Mouse (Mus musculus) C2C12 (cell line): ENCODE data around the gene Smtn. TPM values are rescaled to one million over a fixed set of nuclear protein-coding genes. Genes with fewer than 3 reads are reported as not detected.

Experiments used
- H3K27me3 ChIP-seq: one replicate; pipeline ENCODE4 v1.6.1; 2011; ENCODE audit not compliant: control insufficient read depth, insufficient read depth, insufficient read length
- H3K36me3 ChIP-seq: one replicate; pipeline ENCODE4 v1.6.1; 2011; ENCODE audit not compliant: control insufficient read depth, insufficient read depth
- H3K4me3 ChIP-seq: one replicate; pipeline ENCODE4 v1.5.1; 2011; ENCODE audit warnings: mild to moderate bottlenecking, control low read depth; ENCODE audit not compliant: poor library complexity, insufficient read depth, severe bottlenecking
- H3K79me2 ChIP-seq: one replicate; pipeline ENCODE4 v1.6.1; 2011; ENCODE audit not compliant: control insufficient read depth, insufficient read depth
- H3K79me3 ChIP-seq: one replicate; pipeline ENCODE4 v1.6.1; 2011; ENCODE audit warnings: low read depth, control low read depth
- H3ac ChIP-seq: one replicate; pipeline ENCODE3; 2011; ENCODE audit warnings: low read depth; ENCODE audit not compliant: control insufficient read depth, insufficient read length
- CEBPB ChIP-seq: IDR thresholded peaks from one replicate; pipeline ENCODE4 v1.6.1; 2011; ENCODE audit warnings: low read depth, mild to moderate bottlenecking, control low read depth, moderate library complexity
- CTCF ChIP-seq: IDR thresholded peaks from one replicate; pipeline ENCODE4 v1.5.1; 2011; ENCODE audit not compliant: control insufficient read depth, insufficient read depth, insufficient read length
- FOSL1 ChIP-seq: IDR thresholded peaks from one replicate; pipeline ENCODE4 v1.8.0; 2011; ENCODE audit warnings: mild to moderate bottlenecking, low read length; ENCODE audit not compliant: poor library complexity, insufficient read depth, severe bottlenecking
- MAX ChIP-seq: IDR thresholded peaks from one replicate; pipeline ENCODE4 v1.6.1; 2011; ENCODE audit warnings: mild to moderate bottlenecking, control low read depth
- MYOD1 ChIP-seq: IDR thresholded peaks from one replicate; pipeline ENCODE4 v1.6.1; 2011; ENCODE audit warnings: low read depth; ENCODE audit not compliant: control insufficient read depth, insufficient read length
- MYOG ChIP-seq: IDR thresholded peaks from one replicate; pipeline ENCODE4 v1.6.1; 2011; ENCODE audit not compliant: control insufficient read depth, insufficient read length; ENCODE audit errors: extremely low read depth
- USF1 ChIP-seq: IDR thresholded peaks from one replicate; pipeline ENCODE4 v1.6.1; 2011; ENCODE audit warnings: low read depth, mild to moderate bottlenecking, control low read depth, moderate library complexity
- polyA plus RNA-seq: library from polyadenylated mRNA; unstranded; fragments of >200 nt; fragmentation: generic; extraction: Trizol; gene quantifications from one replicate; pipeline ENCODE4 v1.2.1, GENCODE M21; 2012; ENCODE audit warnings: missing spikeins

Smtn gene
- polyA plus RNA-seq, 1 experiment = 45.9 TPM

- TF ChIP-seq MYOG (no peak), FOSL1 (peak; percentile 45)
- Histone ChIP-seq H3K4me3 (no peak overlapping the region), H3K27me3 (no peaks in the 10 kb centered on the region), H3K36me3 (no peaks in the 10 kb centered on the region), H3ac (no peak overlapping the region), H3K79me2 (no peaks in the 10 kb centered on the region), H3K79me3 (no peaks in the 10 kb centered on the region)
Measured at GRCm38 (mm10) chr11:3580306-3581084, 40.1 kb upstream of the Smtn start.

- no peak for TF ChIP-seq FOSL1
- TF ChIP-seq USF1 = no peak
- no peak for TF ChIP-seq MYOG
- no peak for TF ChIP-seq CEBPB
- TF ChIP-seq CTCF = no peak
- no peak for TF ChIP-seq MAX
- TF ChIP-seq MYOD1 = no peak
- H3K79me3 ChIP-seq = no peaks in the 10 kb centered on the region
- H3ac ChIP-seq = no peak overlapping the region
- no peaks in the 10 kb centered on the region for H3K27me3 ChIP-seq
- no peaks in the 10 kb centered on the region for H3K36me3 ChIP-seq
- no peaks in the 10 kb centered on the region for H3K79me2 ChIP-seq
- H3K4me3 ChIP-seq = no peak overlapping the region
Measured at GRCm38 (mm10) chr11:3578050-3578725, 37.8 kb upstream of the Smtn start.

- TF ChIP-seq MYOD1 (no peak), MAX (no peak), CTCF (no peak), USF1 (no peak), FOSL1 (no peak), MYOG (no peak), CEBPB (no peak)
- Histone ChIP-seq H3K36me3 (no peaks in the 10 kb centered on the region), H3ac (no peak overlapping the region), H3K79me2 (no peaks in the 10 kb centered on the region), H3K4me3 (no peak overlapping the region), H3K79me3 (no peaks in the 10 kb centered on the region), H3K27me3 (no peaks in the 10 kb centered on the region)
Measured at GRCm38 (mm10) chr11:3575238-3575637, 34.8 kb upstream of the Smtn start.

- no peaks in the 10 kb centered on the region for H3K79me2 ChIP-seq
- no peak overlapping the region for H3K4me3 ChIP-seq
- H3K79me3 ChIP-seq = no peaks in the 10 kb centered on the region
- no peaks in the 10 kb centered on the region for H3K27me3 ChIP-seq
- H3ac ChIP-seq = peak overlapping the region; percentile 27
- H3K36me3 ChIP-seq = no peaks in the 10 kb centered on the region
- TF ChIP-seq MAX = no peak
- TF ChIP-seq CEBPB = no peak
- TF ChIP-seq CTCF = no peak
- no peak for TF ChIP-seq MYOD1
- TF ChIP-seq USF1 = no peak
- no peak for TF ChIP-seq FOSL1
- TF ChIP-seq MYOG = no peak
Measured at GRCm38 (mm10) chr11:3573092-3573491, 32.7 kb upstream of the Smtn start.

GRCm38 (mm10) chr11:3572181-3572580, 31.8 kb upstream of the Smtn start:
- TF ChIP-seq MAX = no peak
- TF ChIP-seq MYOD1 = no peak
- no peak for TF ChIP-seq CEBPB
- no peak for TF ChIP-seq CTCF
- no peak for TF ChIP-seq MYOG
- no peak for TF ChIP-seq FOSL1
- TF ChIP-seq USF1 = no peak
- no peaks in the 10 kb centered on the region for H3K79me2 ChIP-seq

GRCm38 (mm10) chr11:3570321-3570720, 29.9 kb upstream of the Smtn start:
- H3K79me2 ChIP-seq = no peaks in the 10 kb centered on the region
- no peak overlapping the region for H3ac ChIP-seq
- no peak overlapping the region for H3K4me3 ChIP-seq
- H3K79me3 ChIP-seq = no peaks in the 10 kb centered on the region
- no peaks in the 10 kb centered on the region for H3K27me3 ChIP-seq
- TF ChIP-seq MYOD1 (no peak), CEBPB (no peak), CTCF (no peak), USF1 (no peak), MAX (no peak)
- H3K36me3 ChIP-seq = no peaks in the 10 kb centered on the region

More at GRCm38 (mm10) chr11:3572181-3572580, 31.8 kb upstream of the Smtn start:
- no peaks in the 10 kb centered on the region for H3K27me3 ChIP-seq
- H3K79me3 ChIP-seq = no peaks in the 10 kb centered on the region
- no peaks in the 10 kb centered on the region for H3K36me3 ChIP-seq
- no peak overlapping the region for H3ac ChIP-seq
- H3K4me3 ChIP-seq = no peak overlapping the region
